12 mouse cellular contexts compared by ENCODE assay signal in the genomic region with DNA sequence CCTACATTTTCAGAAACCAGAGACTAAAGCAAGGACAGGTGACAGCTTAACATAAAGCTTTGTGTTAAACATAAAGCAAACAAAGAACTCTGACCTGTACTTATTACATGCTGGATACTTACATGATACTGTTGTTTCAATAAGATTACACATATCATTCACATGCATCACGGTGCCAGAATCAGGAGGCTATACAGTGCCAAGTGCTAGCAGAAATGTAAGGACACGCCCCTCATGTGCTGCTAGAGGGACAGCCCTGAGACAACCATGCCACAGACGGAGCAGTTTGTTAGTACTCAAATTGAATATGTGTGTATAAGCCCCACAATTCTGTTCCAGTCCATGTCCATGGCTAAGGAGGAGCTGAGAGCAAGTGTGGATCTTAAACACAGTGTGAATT.
"Had no signal": no experiment of that assay in that cellular context is flagged by ENCODE, and none has a peak within 500 bp of the region (broad histone marks: within the 10 kb centered on the region; RNA-seq: fewer than 3 reads in every experiment).

No protein-coding gene starts in this region.

- DNase-seq: retina, postnatal 1 day; right cerebral cortex, adult 18-20 months; right cerebral cortex, postnatal 14 days; right cerebral cortex, postnatal 25 days; right cerebral cortex, postnatal 4 days; spleen, adult 18-20 months; thymus, adult 18-20 months; thymus, adult 2 months; thymus, postnatal 14 days; thymus, postnatal 25 days; thymus, postnatal 36 days; thymus, postnatal 4 days had no signal
